Mouse (Mus musculus): ENCODE measurements around the gene Lrch1. TPM values are rescaled to one million over a fixed set of nuclear protein-coding genes. Genes with fewer than 3 reads are reported as not detected.

Gene Lrch1
- polyA plus RNA-seq, 1 experiment: 24.4 TPM

- 98% methylated on average over 2 of the region's 2 CpGs for WGBS
- Histone ChIP-seq H3K27me3 (ENCODE audit: control insufficient read depth, insufficient read depth, low read length) (no peaks in the 10 kb centered on the region), H3K4me3 (replicated peaks; ENCODE audit: insufficient read depth, low read depth, low read length) (no peak overlapping the region), H3K4me1 (ENCODE audit: control insufficient read depth, insufficient read depth, low read length) (peaks cover 20% of the 10 kb centered on the region), H3K27ac (ENCODE audit: insufficient read depth, low read length) (no peak overlapping the region)
- no peak for DNase-seq
- TF ChIP-seq CTCF (IDR thresholded peaks at IDR 0.05; ENCODE audit: borderline replicate concordance, insufficient read depth, low read depth, low read length): no peak
These were observed 79.3 kb downstream of the Lrch1 start for GRCm38 (mm10) chr14:74868188-74868901.

- WGBS: 45% methylated on average over 20 of the region's 20 CpGs
- H3K27me3 ChIP-seq (ENCODE audit: control insufficient read depth, insufficient read depth, low read length): no peaks in the 10 kb centered on the region
- H3K27ac ChIP-seq (ENCODE audit: insufficient read depth, low read length): no peak overlapping the region
- DNase-seq: no peak
- peaks cover 20% of the 10 kb centered on the region for H3K4me1 ChIP-seq (ENCODE audit: control insufficient read depth, insufficient read depth, low read length)
- TF ChIP-seq CTCF (IDR thresholded peaks at IDR 0.05; ENCODE audit: borderline replicate concordance, insufficient read depth, low read depth, low read length) (no peak), POLR2A (IDR thresholded peaks at IDR 0.05; ENCODE audit: borderline replicate concordance, insufficient read depth, low read length) (no peak)
- H3K4me3 ChIP-seq (replicated peaks; ENCODE audit: insufficient read depth, low read depth, low read length): no peak overlapping the region
These were observed 80.3 kb downstream of the Lrch1 start for GRCm38 (mm10) chr14:74867076-74868042.

- no peaks in the 10 kb centered on the region for H3K27me3 ChIP-seq (ENCODE audit: control insufficient read depth, insufficient read depth, low read length)
- 76% methylated on average over 3 of the region's 3 CpGs for WGBS
These were observed 81.9 kb downstream of the Lrch1 start for GRCm38 (mm10) chr14:74865738-74866137.

GRCm38 (mm10) chr14:74864805-74865483 is 82.7 kb downstream of the Lrch1 start:
- no peak for TF ChIP-seq CTCF (IDR thresholded peaks at IDR 0.05; ENCODE audit: borderline replicate concordance, insufficient read depth, low read depth, low read length)
- TF ChIP-seq POLR2A (IDR thresholded peaks at IDR 0.05; ENCODE audit: borderline replicate concordance, insufficient read depth, low read length): no peak
- Histone ChIP-seq H3K4me1 (ENCODE audit: control insufficient read depth, insufficient read depth, low read length) (peaks cover 17% of the 10 kb centered on the region), H3K27me3 (ENCODE audit: control insufficient read depth, insufficient read depth, low read length) (no peaks in the 10 kb centered on the region), H3K27ac (ENCODE audit: insufficient read depth, low read length) (no peak overlapping the region), H3K4me3 (replicated peaks; ENCODE audit: insufficient read depth, low read depth, low read length) (no peak overlapping the region)
- DNase-seq: no peak
- 91% methylated on average over 5 of the region's 5 CpGs for WGBS

More at GRCm38 (mm10) chr14:74865738-74866137, 81.9 kb downstream of the Lrch1 start:
- no peak overlapping the region for H3K4me3 ChIP-seq (replicated peaks; ENCODE audit: insufficient read depth, low read depth, low read length)
- DNase-seq: no peak
- peaks cover 17% of the 10 kb centered on the region for H3K4me1 ChIP-seq (ENCODE audit: control insufficient read depth, insufficient read depth, low read length)
- H3K27ac ChIP-seq (ENCODE audit: insufficient read depth, low read length): no peak overlapping the region
- TF ChIP-seq POLR2A (IDR thresholded peaks at IDR 0.05; ENCODE audit: borderline replicate concordance, insufficient read depth, low read length) (no peak), CTCF (IDR thresholded peaks at IDR 0.05; ENCODE audit: borderline replicate concordance, insufficient read depth, low read depth, low read length) (no peak)

GRCm38 (mm10) chr14:74861456-74861855 is 86.2 kb downstream of the Lrch1 start:
- TF ChIP-seq CTCF (IDR thresholded peaks at IDR 0.05; ENCODE audit: borderline replicate concordance, insufficient read depth, low read depth, low read length) (no peak), POLR2A (IDR thresholded peaks at IDR 0.05; ENCODE audit: borderline replicate concordance, insufficient read depth, low read length) (no peak)
- DNase-seq: no peak
- H3K4me3 ChIP-seq (replicated peaks; ENCODE audit: insufficient read depth, low read depth, low read length): no peak overlapping the region
- no peak overlapping the region for H3K27ac ChIP-seq (ENCODE audit: insufficient read depth, low read length)
- H3K4me1 ChIP-seq (ENCODE audit: control insufficient read depth, insufficient read depth, low read length): peaks cover 8% of the 10 kb centered on the region; the same call in 1 of the 2 replicates
- 90% methylated on average over 9 of the region's 9 CpGs for WGBS
- H3K27me3 ChIP-seq (ENCODE audit: control insufficient read depth, insufficient read depth, low read length): no peaks in the 10 kb centered on the region

- Histone ChIP-seq H3K4me3 (replicated peaks; ENCODE audit: insufficient read depth, low read depth, low read length) (no peak overlapping the region), H3K4me1 (ENCODE audit: control insufficient read depth, insufficient read depth, low read length) (no peaks in the 10 kb centered on the region), H3K27ac (ENCODE audit: insufficient read depth, low read length) (no peak overlapping the region), H3K27me3 (ENCODE audit: control insufficient read depth, insufficient read depth, low read length) (no peaks in the 10 kb centered on the region)
- no peak for DNase-seq
- 98% methylated on average over 1 of the region's 1 CpGs for WGBS
- TF ChIP-seq POLR2A (IDR thresholded peaks at IDR 0.05; ENCODE audit: borderline replicate concordance, insufficient read depth, low read length) (no peak), CTCF (IDR thresholded peaks at IDR 0.05; ENCODE audit: borderline replicate concordance, insufficient read depth, low read depth, low read length) (no peak)
These were observed 88.5 kb downstream of the Lrch1 start for GRCm38 (mm10) chr14:74859154-74859553.

GRCm38 (mm10) chr14:74855429-74855828 is 92.2 kb downstream of the Lrch1 start:
- Histone ChIP-seq H3K4me3 (replicated peaks; ENCODE audit: insufficient read depth, low read depth, low read length) (no peak overlapping the region), H3K27ac (ENCODE audit: insufficient read depth, low read length) (no peak overlapping the region), H3K4me1 (ENCODE audit: control insufficient read depth, insufficient read depth, low read length) (no peaks in the 10 kb centered on the region), H3K27me3 (ENCODE audit: control insufficient read depth, insufficient read depth, low read length) (no peaks in the 10 kb centered on the region)
- 97% methylated on average over 8 of the region's 8 CpGs for WGBS
- DNase-seq: no peak
- no peak for TF ChIP-seq POLR2A (IDR thresholded peaks at IDR 0.05; ENCODE audit: borderline replicate concordance, insufficient read depth, low read length)
- TF ChIP-seq CTCF (IDR thresholded peaks at IDR 0.05; ENCODE audit: borderline replicate concordance, insufficient read depth, low read depth, low read length): no peak

Data from cerebellum, adult 2 months (tissue).